Mouse (Mus musculus) liver, adult 2 months (tissue): Measurements from ENCODE around the gene Lama1.

Experiments
- CTCF ChIP-seq: fragments of 200-500 bp; IDR thresholded peaks from 2 replicates; pipeline ENCODE4 v1.5.1; 2011; ENCODE audit warnings: low read depth, low read length, control low read depth
- POLR2A ChIP-seq: fragments of 200-500 bp; IDR thresholded peaks from 2 replicates; pipeline ENCODE4 v1.6.1; 2011; ENCODE audit warnings: low read length, control low read depth; ENCODE audit not compliant: insufficient read depth; ENCODE audit errors: extremely low read depth

DNA sequence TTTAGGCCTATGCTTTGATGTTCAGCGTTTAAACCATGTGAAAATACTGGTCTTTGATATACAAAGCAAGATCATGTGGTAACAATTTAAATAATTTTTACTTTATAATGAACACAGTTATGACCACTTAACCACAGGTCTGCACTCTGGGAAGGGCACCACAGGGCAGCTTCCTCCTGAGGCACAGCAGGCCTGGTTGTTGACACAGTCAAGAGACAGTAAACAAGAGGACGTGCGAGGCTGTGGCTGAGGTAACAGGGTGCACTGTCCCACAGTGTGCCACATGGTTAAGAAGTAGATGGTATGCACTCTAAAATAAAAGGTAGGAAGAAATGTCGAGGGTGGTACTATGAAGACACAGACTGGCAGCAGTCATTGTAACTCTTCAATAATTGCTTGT, 14.3 kb downstream of the Lama1 start:
- TF ChIP-seq CTCF (no peak), POLR2A (no peak)
